Mouse (Mus musculus) heart, postnatal 0 days (tissue): ENCODE data around the gene Ccn1. TPM values are rescaled to one million over a fixed set of nuclear protein-coding genes. Genes with fewer than 3 reads are reported as not detected.

Source experiments
- ATAC-seq: fragments of 200-750 bp; cut with Nextera tagmentation; 2 replicates; pipeline ENCODE4 v1.8.0; 2017; ENCODE audit warnings: low read depth, moderate number of reproducible peaks, moderate library complexity; ENCODE audit not compliant: insufficient read depth
- DNase-seq: peaks from one replicate; pipeline ENCODE4 v3.0.0-alpha.2; 2016; ENCODE audit warnings: low spot score
- H3K27ac ChIP-seq: fragments of 300-500 bp; sonication (generic); 2 replicates; pipeline ENCODE4 v1.5.1; 2014; ENCODE audit warnings: low read depth, mild to moderate bottlenecking
- H3K27me3 ChIP-seq: fragments of 300-500 bp; sonication (generic); 2 replicates; pipeline ENCODE4 v1.6.1; 2014; ENCODE audit warnings: low read length, mixed read lengths; ENCODE audit not compliant: control insufficient read depth, insufficient read depth
- H3K36me3 ChIP-seq: fragments of 300-500 bp; sonication (generic); replicated peaks from 2 replicates; pipeline ENCODE4 v1.6.1; 2014; ENCODE audit warnings: low read length, mixed read lengths; ENCODE audit not compliant: control insufficient read depth, insufficient read depth
- H3K4me1 ChIP-seq: fragments of 300-500 bp; sonication (generic); 2 replicates; pipeline ENCODE4 v1.6.1; 2014; ENCODE audit warnings: antibody characterized with exemption; ENCODE audit not compliant: control insufficient read depth, insufficient read depth
- H3K4me2 ChIP-seq: fragments of 300-500 bp; sonication (generic); 2 replicates; pipeline ENCODE4 v1.6.1; 2014; ENCODE audit warnings: low read depth, mild to moderate bottlenecking, low read length, moderate library complexity
- H3K4me3 ChIP-seq: fragments of 300-500 bp; sonication (generic); 2 replicates; pipeline ENCODE4 v1.5.1; 2014; ENCODE audit warnings: low read depth, low read length
- H3K9ac ChIP-seq: fragments of 300-500 bp; sonication (generic); replicated peaks from 2 replicates; pipeline ENCODE4 v1.6.1; 2014; ENCODE audit warnings: low read depth, low read length, mixed read lengths
- H3K9me3 ChIP-seq: fragments of 300-500 bp; sonication (generic); replicated peaks from 2 replicates; pipeline ENCODE4 v1.6.1; 2016; ENCODE audit warnings: low read length; ENCODE audit not compliant: control insufficient read depth
- CTCF ChIP-seq: IDR thresholded peaks from 2 replicates; pipeline ENCODE4 v1.5.1; 2016; ENCODE audit warnings: antibody characterized with exemption, control low read depth, low read depth
- EP300 ChIP-seq: IDR thresholded peaks from 2 replicates; pipeline ENCODE4 v1.6.1; 2016; ENCODE audit warnings: antibody characterized with exemption, low read depth
- WGBS: fragments of 180-500 bp; shearing (Covaris S2); extraction: QIAGEN DNeasy Blood & Tissue Kit; methylation state at CpG from one replicate; pipeline ENCODE4 v1.1.7; 2014; 5-methylcytosine and 5-hydroxymethylcytosine counted together
- polyA plus RNA-seq: library from polyadenylated mRNA; unstranded; fragments of >200 nt; fragmentation: Nextera tagmentation; extraction: Ambion mirVana; gene quantifications from 2 replicates; pipeline ENCODE4 v1.2.1, GENCODE M21; 2015
- total RNA-seq: library from RNA; depleted of rRNA; stranded (reverse); fragments of >200 nt; gene quantifications from 2 replicates; pipeline ENCODE4 v1.2.3, GENCODE M21; 2014; ENCODE audit warnings: low replicate concordance

Ccn1 gene
- total and polyA plus RNA-seq, 2 experiments from 2014 or later = 34.0 to 91.1 TPM

- Histone ChIP-seq H3K9ac (no peak overlapping the region), H3K27me3 (no peaks in the 10 kb centered on the region), H3K4me2 (peak overlapping the region; percentile 18; the same call in 1 of the 2 replicates), H3K4me1 (peaks cover 21% of the 10 kb centered on the region), H3K27ac (peak overlapping the region; percentile 56), H3K36me3 (no peaks in the 10 kb centered on the region), H3K9me3 (no peaks in the 10 kb centered on the region), H3K4me3 (no peak overlapping the region)
- no peak for TF ChIP-seq CTCF
- 18% methylated on average over 2 of the region's 2 CpGs for WGBS
- peak; percentile 52 for DNase-seq
- ATAC-seq = peak; percentile 75
These were observed 25.0 kb upstream of the Ccn1 start for GRCm38 (mm10) chr3:145674815-145675214.

DNA sequence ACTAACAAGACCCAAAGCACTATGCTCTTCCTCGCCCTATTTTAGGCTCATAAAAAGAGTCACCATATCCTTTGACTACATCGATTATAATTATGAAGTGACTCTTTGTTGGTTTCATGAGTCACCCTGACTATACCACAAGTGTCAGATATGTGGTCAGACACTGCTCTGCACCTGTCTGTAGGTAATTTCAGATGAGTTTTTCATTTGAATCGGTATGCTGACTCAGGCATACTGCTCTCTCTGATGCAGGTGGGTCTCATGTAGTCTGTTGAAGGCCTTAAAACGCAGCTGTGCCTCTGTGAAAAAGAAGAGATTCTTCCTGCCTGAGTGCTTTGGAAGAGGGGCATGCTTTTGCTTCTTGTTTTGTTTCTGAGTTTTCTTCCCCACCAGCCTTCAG, 16.6 kb upstream of the Ccn1 start:
- H3K27me3 ChIP-seq = no peaks in the 10 kb centered on the region
- 86% methylated on average over 4 of the region's 4 CpGs for WGBS
- no peak overlapping the region for H3K9ac ChIP-seq
- H3K36me3 ChIP-seq = no peaks in the 10 kb centered on the region
- no peak overlapping the region for H3K27ac ChIP-seq
- no peak overlapping the region for H3K4me2 ChIP-seq
- TF ChIP-seq CTCF (no peak), EP300 (no peak)
- no peaks in the 10 kb centered on the region for H3K9me3 ChIP-seq
- H3K4me3 ChIP-seq = no peak overlapping the region
- DNase-seq (no peak), ATAC-seq (no peak)
- no peaks in the 10 kb centered on the region for H3K4me1 ChIP-seq

GRCm38 (mm10) chr3:145656993-145657713, 7.4 kb upstream of the Ccn1 start:
- Histone ChIP-seq H3K4me2 (peak overlapping the region; percentile 5; the same call in 1 of the 2 replicates), H3K4me3 (no peak overlapping the region), H3K36me3 (no peaks in the 10 kb centered on the region), H3K9ac (no peak overlapping the region), H3K27ac (0 out of 2 replicates have a peak overlapping the region, but pooled peaks have one; percentile 15), H3K9me3 (no peaks in the 10 kb centered on the region), H3K27me3 (no peaks in the 10 kb centered on the region), H3K4me1 (peaks cover 17% of the 10 kb centered on the region; the same call in 1 of the 2 replicates)
- no peak for TF ChIP-seq EP300
- TF ChIP-seq CTCF = no peak
- 36% methylated on average over 14 of the region's 14 CpGs for WGBS
- ATAC-seq = peak; percentile 48; the same call in 1 of the 2 replicates
- DNase-seq = peak; percentile 54

GRCm38 (mm10) chr3:145654944-145655343, 5.2 kb upstream of the Ccn1 start:
- H3K27me3 ChIP-seq = no peaks in the 10 kb centered on the region
- H3K9me3 ChIP-seq = no peaks in the 10 kb centered on the region
- no peak overlapping the region for H3K9ac ChIP-seq
- DNase-seq (no peak), ATAC-seq (no peak)
- no peak overlapping the region for H3K4me3 ChIP-seq
- H3K36me3 ChIP-seq = no peaks in the 10 kb centered on the region
- no peak overlapping the region for H3K27ac ChIP-seq
- TF ChIP-seq CTCF (no peak), EP300 (no peak)
- H3K4me2 ChIP-seq = no peak overlapping the region
- WGBS = 66% methylated on average over 6 of the region's 6 CpGs
- peaks cover 25% of the 10 kb centered on the region for H3K4me1 ChIP-seq

GRCm38 (mm10) chr3:145654028-145654427, 4.2 kb upstream of the Ccn1 start:
- no peak for ATAC-seq
- Histone ChIP-seq H3K4me2 (peak overlapping the region; percentile 84), H3K36me3 (no peaks in the 10 kb centered on the region), H3K9me3 (no peaks in the 10 kb centered on the region), H3K9ac (0 out of 2 replicates have a peak overlapping the region, but pooled peaks have one; percentile 47), H3K27me3 (no peaks in the 10 kb centered on the region), H3K4me3 (peak overlapping the region; percentile 70; the same call in 1 of the 2 replicates), H3K27ac (peak overlapping the region; percentile 96), H3K4me1 (peaks cover 25% of the 10 kb centered on the region)
- WGBS = 82% methylated on average over 9 of the region's 9 CpGs
- no peak for TF ChIP-seq CTCF
- no peak for TF ChIP-seq EP300
- no peak for DNase-seq
